Mouse (Mus musculus) urinary bladder, postnatal 36 days (tissue): ENCODE data around the gene Eif1ad.

ENCODE experiments used
- DNase-seq, 2 experiments: peaks; one replicate each; pipeline ENCODE4 v3.0.0; 2022; ENCODE audit warnings: low spot score in 2 of 2, mixed read lengths in 1 of 2

The Eif1ad gene

DNA sequence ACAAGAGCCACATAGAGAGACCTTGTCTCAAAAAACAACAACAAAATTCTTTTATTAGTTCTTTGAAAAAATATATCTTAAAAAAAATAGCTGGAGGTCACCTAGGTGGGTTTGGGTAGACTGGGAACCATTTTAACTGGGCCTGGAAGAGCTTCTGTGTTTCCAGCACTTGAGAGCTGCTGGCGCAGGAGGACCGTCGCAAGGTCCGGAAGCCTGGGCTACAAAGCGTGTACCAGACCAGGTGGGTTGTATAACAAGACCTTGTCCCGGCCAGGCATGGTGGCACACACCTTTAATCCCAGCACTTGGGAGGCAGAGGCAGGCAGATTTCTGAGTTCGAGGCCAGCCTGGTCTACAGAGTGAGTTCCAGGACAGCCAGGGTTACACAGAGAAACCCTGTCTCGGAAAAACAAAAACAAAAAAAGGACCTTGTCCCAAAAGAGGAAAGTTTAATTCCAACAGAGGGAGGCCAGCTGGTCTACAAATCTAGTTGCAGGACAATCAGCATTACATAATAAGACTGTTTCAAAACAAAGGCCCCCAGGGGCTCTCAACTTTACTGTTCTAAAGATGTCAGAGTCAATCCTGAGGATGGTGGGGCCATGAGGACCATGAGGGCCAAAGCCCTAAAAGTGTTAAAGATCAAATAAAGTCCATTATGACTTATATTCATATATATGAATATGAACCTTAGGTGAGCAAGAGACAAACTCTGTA lies 52.4 kb downstream of the Eif1ad start:
- DNase-seq, result no peak

DNA sequence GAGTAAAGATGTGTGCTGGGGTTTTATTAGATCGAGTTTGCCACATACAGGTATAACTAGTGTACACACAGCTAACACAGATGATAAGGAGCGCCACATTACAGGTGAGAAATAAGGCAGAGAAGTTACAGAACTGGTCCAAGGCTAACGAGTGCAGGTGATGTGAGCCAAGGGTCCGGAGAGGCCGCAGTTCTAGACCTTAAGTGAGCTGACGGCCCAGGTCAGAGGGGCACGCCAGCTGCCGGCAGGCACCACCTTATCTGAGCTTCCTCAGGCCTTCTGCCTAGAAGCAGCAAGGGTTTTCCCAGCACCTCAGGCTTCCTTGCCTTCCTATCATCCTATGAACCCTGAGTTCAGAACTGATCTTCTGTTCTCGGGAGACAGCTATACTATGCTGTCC lies 53.1 kb downstream of the Eif1ad start:
- DNase-seq, result no peak

DNA sequence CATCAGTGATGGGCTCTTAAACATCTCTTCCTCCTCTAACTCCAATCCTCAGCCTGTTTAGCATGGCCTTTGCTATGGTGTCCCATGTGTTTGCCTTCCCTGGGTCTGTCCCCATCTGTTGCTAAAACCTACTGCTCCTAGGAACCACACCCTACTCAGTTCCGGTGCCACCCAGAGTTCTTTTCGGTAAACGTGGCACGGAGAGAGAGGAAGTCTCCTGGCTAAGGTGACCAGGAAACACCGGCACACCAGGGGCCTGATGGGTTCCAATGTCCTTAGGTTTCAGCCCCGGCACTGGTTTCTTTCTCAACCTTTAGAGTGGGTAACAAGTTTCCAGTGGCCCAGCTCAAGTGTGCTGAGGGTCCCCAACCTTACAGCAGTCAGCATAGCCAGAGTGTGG lies 54.0 kb downstream of the Eif1ad start:
- no peak for DNase-seq
